17 mouse cellular contexts compared by ENCODE assay signal in genomic region chrX:71125013-71125412, GRCm38 (mm10).
"Had no signal": no experiment of that assay in that cellular context is flagged by ENCODE, and none has a peak within 500 bp of the region (broad histone marks: within the 10 kb centered on the region; RNA-seq: fewer than 3 reads in every experiment).

No protein-coding gene starts in this region.

- H3K27me3 ChIP-seq: liver, embryonic 13.5 days; midbrain, embryonic 13.5 days; neural tube, embryonic 13.5 days had no signal

- DNase-seq: kidney, postnatal 25 days; layer of hippocampus, adult 9-11 months; liver; liver, embryonic 13.5 days; lung, embryonic 14.5 days; retina, postnatal 1 day; right cerebral cortex, postnatal 25 days; thymus, adult 18-20 months; thymus, postnatal 36 days had no signal

- H3K27ac ChIP-seq: kidney, postnatal 0 days; layer of hippocampus, adult 2 months; limb, embryonic 10.5 days; limb, embryonic 13.5 days; liver, embryonic 13.5 days; macrophage; midbrain, embryonic 13.5 days; neural tube, embryonic 13.5 days had no signal

- H3K4me1 ChIP-seq: limb, embryonic 10.5 days; limb, embryonic 13.5 days; liver, embryonic 13.5 days; midbrain, embryonic 13.5 days; neural tube, embryonic 13.5 days had no signal

- H3K4me3 ChIP-seq: layer of hippocampus, adult 2 months; limb, embryonic 10.5 days; limb, embryonic 13.5 days; liver, embryonic 13.5 days; midbrain, embryonic 13.5 days; myocyte; neural tube, embryonic 13.5 days had no signal
